Mouse (Mus musculus): ENCODE results near the gene Agap2. TPM values are rescaled to one million over a fixed set of nuclear protein-coding genes. Genes with fewer than 3 reads are reported as not detected.
A peak's percentile ranks its signal among the peaks of the same experiment; 100 is the strongest.
"Not testable (repeated sequence)": the region's sequence is repeated elsewhere in the genome, so short reads cannot be mapped to it uniquely, and the experiment has no call there.

Agap2 gene
- total RNA-seq, 1 experiment from 2014 or later, result 2.6 TPM

DNA sequence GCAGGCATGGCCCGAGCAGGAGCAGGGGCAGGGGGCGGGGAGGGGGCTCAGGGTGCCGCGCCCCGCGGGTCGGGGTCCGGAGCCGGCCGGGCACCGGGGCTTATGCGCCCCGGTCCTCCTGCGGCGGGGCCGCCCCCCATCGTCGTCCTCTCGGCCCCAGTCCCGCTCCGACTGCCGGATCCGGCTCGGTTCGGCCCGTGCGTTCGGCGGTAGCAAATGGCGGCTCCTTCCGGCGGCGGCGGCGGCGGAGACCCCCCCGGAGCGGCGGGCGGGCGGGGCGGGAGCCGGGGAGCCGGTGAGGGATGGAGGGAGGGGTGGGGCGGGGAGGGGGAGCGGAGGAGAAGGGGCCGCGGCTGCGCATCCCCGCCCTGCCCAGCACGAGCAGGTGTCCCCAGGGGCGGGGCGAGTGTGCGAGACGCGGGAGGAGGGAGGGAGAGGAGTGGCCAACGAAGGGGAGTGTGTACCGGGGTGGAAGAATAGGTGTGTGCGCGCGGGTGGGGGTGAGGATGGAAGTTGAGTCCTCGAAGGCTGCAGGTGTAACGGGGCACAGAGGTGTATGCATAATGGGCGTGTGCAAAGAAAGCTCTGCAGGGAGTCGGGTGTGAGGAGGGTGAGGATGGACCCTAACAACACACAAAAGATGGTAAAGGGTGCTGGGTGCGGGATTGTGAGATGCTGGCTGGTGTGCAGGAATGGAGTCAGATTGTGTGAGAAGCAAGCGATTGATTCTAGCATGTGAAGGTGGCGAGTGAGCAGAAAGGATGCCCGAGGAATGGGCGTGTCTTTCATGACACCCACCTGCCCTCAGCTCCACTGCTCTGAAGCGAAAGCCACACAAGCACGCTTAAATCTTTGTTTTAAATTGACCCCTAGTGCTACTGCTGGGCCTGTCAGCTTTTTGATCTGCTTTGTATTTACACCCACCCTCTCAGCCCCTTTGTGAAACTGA, 14.8 kb upstream of the Agap2 start, which contains the start of gene March9:
Gene March9, minus strand, starts transcription at position 217 of the 949 bp plus-strand sequence.
- peak; percentile 83 for DNase-seq

DNA sequence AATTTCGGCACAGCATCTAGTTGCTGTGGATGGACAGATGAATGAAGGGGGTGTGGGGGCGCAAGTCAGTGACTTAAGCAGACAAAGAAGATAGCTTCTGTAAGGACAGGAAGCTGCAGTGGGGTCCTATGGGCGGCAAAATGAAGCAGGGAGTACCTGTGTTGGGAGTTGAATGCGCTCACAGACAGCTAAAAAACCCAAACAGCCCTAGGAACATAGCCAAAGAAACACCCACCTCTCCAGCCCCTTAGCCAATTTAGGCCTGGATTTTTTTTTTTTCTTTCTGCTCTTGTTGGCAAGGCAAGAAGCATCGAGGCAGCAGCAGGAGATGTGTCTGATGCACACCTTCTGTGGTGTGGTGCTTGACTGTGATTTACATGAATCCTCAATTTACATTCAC, 14.0 kb upstream of the Agap2 start:
- DNase-seq, result no peak

DNA sequence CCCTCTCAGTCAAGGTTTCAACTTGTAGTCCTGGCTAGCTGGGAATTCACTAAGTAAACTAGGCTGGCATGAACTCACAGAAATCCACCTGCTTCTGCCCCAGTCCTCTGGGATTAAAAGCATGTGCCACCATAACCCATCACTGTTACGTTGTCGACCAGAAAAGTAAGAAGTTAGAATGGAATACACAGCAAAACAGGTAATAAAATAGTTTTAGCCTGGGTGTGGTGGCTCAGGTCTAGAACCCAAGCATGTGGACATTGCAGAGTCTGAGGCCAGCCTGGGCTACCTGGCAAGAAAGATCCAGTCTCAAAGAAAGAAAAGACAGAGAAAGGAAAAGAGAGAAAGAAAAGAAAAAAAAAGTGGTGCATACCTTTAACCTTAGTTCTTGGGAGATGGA, 13.6 kb upstream of the Agap2 start:
- no peak for DNase-seq

GRCm38 (mm10) chr10:127062101-127062500, 13.0 kb upstream of the Agap2 start:
- not testable (repeated sequence) for DNase-seq

- DNase-seq, result no peak
Measured at GRCm38 (mm10) chr10:127062503-127062902, 12.6 kb upstream of the Agap2 start.

- peak; percentile 99 for DNase-seq
Measured at GRCm38 (mm10) chr10:127063239-127063872, 11.7 kb upstream of the Agap2 start, which contains the start of gene Cdk4. Gene Cdk4, plus strand, starts transcription at chr10:127063534.

DNA sequence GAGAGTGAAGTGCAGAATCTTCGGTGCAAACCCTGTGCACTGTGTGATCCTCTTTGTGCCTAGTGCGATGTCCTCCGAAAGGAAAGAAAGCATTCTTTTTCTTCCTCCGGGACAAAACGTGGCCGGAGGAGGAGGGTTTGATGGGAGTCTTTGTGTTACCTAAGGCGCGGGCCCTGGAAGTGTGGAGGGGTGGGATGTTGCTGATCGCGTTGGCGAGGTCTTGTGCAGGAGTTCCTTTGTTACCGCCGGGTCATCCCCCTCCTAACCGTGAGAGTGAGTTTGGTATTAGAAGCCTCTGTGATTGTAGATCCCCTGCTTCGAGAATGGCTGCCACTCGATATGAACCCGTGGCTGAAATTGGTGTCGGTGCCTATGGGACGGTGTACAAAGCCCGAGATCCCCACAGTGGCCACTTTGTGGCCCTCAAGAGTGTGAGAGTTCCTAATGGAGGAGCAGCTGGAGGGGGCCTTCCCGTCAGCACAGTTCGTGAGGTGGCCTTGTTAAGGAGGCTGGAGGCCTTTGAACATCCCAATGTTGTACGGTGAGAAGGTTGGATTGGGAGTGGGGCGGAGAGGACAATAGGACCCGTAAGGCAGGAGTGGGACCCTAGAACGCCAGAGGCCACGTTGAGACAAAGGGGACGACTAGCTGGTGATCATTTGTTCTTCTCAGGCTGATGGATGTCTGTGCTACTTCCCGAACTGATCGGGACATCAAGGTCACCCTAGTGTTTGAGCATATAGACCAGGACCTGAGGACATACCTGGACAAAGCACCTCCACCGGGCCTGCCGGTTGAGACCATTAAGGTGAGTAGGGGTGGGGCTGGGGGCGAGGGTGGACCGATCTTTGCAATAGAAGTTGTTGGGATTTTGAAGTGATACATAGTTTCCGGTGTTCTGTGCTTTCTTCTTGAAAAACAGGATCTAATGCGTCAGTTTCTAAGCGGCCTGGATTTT, 10.9 kb upstream of the Agap2 start:
- no peak for DNase-seq

GRCm38 (mm10) chr10:127065981-127066380, 9.1 kb upstream of the Agap2 start:
- no peak for DNase-seq

DNA sequence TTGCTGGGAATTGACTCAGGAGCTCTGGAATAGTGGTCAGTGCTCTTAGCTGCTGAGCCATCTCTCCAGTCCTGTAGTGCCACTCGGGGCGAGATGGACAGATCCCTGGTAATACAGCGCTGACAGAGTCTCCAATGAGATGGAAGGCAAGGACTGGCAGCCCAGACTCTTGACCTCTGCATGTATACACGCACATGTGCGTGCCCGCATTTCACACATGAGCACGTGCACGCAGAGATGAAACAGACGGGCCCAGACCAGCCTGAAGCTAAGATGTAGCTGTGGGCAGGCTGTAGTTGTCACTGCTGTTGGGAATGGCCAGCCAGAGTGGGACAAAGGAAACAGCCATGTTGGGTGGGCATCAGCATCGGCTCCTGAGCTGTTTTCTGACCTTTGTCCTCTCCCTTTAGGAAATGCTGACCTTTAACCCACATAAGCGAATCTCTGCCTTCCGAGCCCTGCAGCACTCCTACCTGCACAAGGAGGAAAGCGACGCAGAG, 8.5 kb upstream of the Agap2 start:
- no peak for DNase-seq

GRCm38 (mm10) chr10:127068360-127069038, 6.6 kb upstream of the Agap2 start:
- no peak for DNase-seq

GRCm38 (mm10) chr10:127069281-127070189, 5.5 kb upstream of the Agap2 start:
- no peak for DNase-seq

DNA sequence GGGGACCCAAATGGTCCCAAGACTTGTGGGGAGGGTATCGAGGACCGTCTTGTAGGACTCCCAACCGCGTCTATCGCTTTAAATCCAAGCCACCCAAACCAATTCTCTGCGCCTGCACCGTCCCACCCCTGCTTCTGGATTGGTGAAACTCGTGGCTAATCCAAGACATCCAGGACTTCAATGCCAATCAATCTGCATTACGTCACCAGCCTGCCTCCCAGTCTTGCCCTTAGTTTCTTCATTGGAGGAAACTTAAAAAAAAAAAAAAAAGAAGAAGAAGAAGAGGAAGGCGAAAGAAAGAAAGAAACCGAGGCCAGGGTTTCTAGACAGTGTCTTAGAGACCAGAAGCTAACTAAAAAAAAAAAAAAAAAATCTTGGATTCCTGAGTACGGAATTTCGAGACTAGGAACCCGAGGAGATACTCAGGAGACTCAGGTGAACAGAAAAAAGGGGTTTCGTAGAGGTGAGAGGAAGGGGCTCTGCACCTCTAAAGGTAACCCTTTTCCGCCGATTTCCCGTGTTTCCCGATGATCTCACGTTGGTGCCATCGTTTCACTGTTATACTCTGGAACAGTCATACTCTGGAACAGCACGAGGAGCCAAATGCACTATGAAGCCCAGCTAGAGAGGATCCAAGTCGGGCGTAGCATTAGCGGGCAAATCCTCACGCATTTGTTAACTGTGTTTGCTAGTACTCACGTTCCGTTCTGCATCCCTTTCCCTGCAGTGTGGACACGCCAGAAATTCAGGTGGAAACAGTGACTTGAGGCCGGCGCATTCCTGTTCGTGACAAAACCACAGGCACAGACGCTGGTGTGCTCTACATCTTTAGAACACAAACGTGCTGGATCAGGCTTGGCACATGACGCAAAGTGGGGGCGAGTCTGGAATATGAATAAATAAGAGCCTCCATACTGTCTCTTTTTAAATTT, 4.6 kb upstream of the Agap2 start, which contains the start of gene Tspan31:
Gene Tspan31, minus strand, starts transcription at position 75 of the 932 bp plus-strand sequence.
- DNase-seq, result peak; percentile 84

GRCm38 (mm10) chr10:127071203-127071602, 3.9 kb upstream of the Agap2 start:
- DNase-seq, result no peak

- not testable (repeated sequence) for DNase-seq
Measured at GRCm38 (mm10) chr10:127072270-127072669, 2.8 kb upstream of the Agap2 start.

- not testable (repeated sequence) for DNase-seq
Measured at GRCm38 (mm10) chr10:127072969-127073368, 2.1 kb upstream of the Agap2 start.

DNA sequence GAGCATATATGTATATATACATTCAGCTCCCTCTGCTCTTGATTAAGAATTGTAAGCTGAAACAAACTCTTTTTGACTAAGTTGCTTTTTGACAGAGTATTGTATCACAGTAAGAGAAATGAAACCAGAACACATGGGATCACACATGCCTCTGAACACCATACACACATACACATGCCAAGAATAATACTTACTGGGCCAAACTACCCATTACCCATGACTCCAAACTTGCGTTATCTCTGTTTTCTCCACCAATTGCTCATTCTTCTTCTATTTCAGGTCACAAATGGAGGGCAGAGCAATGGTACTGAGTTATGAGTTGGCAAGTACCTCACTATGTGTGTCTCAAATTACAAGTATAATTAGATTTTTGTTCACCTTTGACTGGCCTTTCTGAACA, 1.1 kb upstream of the Agap2 start:
- no peak for DNase-seq

DNA sequence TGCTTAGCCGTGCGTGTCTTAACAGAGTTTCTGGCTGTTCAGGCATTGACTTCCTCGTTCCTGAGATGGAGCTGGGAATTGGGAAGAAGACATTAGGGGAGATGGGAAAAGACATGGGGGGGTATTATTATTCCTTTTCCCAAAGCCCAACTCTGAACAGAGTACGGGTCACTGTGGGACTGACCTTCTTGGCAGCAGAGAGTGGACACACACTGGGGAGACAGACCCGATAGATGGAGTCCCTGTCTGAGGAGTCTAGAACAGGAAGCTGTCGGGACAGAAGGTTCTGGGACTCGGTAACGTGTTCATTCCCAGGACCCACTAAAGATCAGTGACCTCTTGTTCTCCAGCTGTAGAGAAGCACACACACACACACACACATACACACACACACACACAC, 567 bp downstream of the Agap2 start:
- no peak for DNase-seq

DNA sequence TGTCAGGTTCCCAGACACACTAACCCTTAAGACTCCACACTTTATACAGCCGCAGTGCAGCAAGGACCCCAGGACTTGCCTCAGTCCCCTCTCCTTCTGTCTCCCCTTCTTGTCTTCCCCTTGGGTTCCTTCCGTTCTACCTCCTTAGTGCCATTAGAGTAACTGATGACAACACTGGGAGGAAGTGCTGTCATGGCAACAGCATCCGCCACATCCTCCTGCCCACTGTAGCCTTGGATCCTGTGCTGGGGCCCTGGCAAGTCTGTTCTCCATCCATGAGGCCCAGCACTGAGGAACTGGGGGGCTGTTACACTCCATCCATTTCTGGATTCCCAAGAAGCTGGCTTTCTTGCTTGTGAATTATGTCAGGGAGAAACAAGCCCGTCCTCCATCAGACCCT, 998 bp downstream of the Agap2 start:
- no peak for DNase-seq

GRCm38 (mm10) chr10:127077515-127077914, 2.4 kb downstream of the Agap2 start:
- DNase-seq, result no peak
